Mouse (Mus musculus): ENCODE data around the gene Aldh1a2. TPM values are rescaled to one million over a fixed set of nuclear protein-coding genes. Genes with fewer than 3 reads are reported as not detected.

Gene Aldh1a2
- polyA plus RNA-seq, 1 experiment from 2014 or later = 33.3 TPM

DNA sequence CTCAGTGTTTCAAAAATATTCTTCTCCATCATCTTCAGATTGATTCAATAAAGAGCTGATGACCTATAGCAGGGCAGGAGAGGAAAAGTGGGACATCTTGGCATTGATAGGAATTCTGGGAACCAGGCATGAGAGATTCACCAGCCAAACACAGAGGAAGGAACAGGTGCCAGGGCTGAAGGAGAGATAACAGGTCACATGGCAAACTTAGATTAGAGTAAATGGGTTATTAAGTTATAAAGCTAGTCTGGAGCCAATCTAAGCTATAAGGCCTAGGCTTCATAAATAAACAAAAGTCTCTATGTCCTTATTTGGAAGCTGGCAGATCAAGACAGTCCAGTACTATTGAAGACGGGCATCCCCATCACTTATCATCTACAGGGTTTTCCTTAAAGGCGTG is 29.8 kb upstream of the Aldh1a2 start:
- Histone ChIP-seq H3K36me3 (no peaks in the 10 kb centered on the region), H3K27me3 (ENCODE audit: insufficient read depth, poor library complexity, severe bottlenecking) (no peaks in the 10 kb centered on the region), H3K9me3 (no peaks in the 10 kb centered on the region), H3K4me3 (no peak overlapping the region), H3K4me1 (peaks cover 7% of the 10 kb centered on the region; the same call in 1 of the 2 replicates), H3K27ac (no peak overlapping the region)
- WGBS = 77% methylated on average over 2 of the region's 2 CpGs
- no peak for DNase-seq (ENCODE audit: low spot score)

DNA sequence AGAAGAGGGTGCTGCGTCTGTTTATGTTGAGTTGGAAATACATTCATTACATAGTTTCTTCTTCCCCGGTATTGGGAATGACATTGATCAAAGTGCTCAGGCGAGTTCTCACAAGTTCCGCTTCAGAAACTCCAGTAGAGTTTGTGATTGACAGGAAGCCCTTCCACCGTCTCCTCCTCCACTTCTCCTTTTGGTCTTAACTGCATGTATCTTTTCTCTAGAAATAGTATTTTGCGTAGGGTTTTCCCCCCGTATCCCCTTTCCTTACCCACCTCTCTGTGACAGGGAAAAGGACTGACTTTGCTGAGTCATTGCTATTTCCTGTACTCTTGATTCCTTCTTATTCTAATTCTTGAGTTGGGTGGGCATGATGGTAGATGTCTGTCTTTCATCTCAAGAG is 28.2 kb upstream of the Aldh1a2 start:
- Histone ChIP-seq H3K27ac (no peak overlapping the region), H3K9me3 (no peaks in the 10 kb centered on the region), H3K36me3 (no peaks in the 10 kb centered on the region), H3K4me3 (no peak overlapping the region), H3K27me3 (ENCODE audit: insufficient read depth, poor library complexity, severe bottlenecking) (no peaks in the 10 kb centered on the region), H3K4me1 (peaks cover 7% of the 10 kb centered on the region; the same call in 1 of the 2 replicates)
- DNase-seq (ENCODE audit: low spot score) = no peak
- 84% methylated on average over 7 of the region's 7 CpGs for WGBS

DNA sequence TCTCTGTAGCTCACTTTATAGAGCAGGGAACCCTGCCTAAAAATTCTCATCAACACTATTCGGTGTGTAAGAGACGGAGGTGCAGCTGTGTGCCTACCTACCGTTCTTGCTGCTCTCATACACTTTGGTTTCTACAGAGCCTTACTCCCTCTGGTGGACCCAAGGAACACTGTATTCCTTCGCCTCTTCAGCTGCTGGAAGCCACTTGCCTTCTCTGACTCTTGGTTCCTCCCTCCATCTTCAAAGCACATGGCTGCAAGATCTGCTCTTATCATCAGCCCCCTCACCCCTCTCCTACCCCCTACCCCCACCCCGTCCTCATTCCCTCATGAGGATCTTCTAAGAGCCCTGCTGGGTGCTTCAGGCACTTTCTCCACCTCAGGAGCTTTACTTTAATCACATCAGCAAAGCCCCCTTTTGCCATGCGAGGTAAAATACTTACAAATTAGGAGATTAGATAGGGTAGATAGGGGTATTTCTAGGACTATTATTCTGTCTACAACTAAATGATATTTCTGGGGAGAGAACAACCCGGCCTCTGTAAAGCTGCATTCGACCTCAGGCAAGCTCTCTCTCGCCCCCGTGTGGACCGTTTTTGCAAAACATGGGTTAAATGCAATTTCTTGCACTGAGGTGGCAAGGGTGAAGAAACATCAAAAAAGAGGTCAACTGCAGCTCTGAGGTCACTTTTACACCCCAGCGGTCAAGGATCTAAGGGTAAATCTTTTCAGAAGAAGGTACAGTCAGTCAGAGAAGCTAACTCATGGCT is 26.8 kb upstream of the Aldh1a2 start:
- no peak overlapping the region for H3K27ac ChIP-seq
- WGBS = 12% methylated on average over 12 of the region's 12 CpGs

DNA sequence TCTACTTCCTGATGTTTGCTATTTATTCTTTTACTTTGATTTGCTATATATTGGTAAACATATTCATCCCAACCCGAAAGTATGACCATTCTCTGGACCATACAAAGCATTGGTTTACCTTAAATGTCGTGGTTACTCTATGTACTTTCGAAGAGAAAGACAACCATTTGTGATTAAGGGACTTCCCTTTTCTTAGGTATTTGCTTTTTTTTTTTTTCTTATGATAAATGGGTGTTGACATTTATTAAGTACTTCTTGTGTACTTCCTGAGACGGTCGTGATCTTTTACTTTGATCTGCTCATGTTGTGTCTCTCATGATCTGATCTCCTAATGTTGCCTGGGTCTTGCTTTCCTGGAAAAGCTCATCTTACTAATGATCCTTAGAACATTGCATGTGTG is 16.8 kb upstream of the Aldh1a2 start:
- Histone ChIP-seq H3K9me3 (no peaks in the 10 kb centered on the region), H3K4me1 (no peaks in the 10 kb centered on the region), H3K27me3 (ENCODE audit: insufficient read depth, poor library complexity, severe bottlenecking) (no peaks in the 10 kb centered on the region), H3K27ac (no peak overlapping the region), H3K4me3 (no peak overlapping the region), H3K36me3 (no peaks in the 10 kb centered on the region)
- DNase-seq (ENCODE audit: low spot score) = no peak
- 82% methylated on average over 5 of the region's 5 CpGs for WGBS

More for the DNA sequence above, 26.8 kb upstream of the Aldh1a2 start:
- no peaks in the 10 kb centered on the region for H3K36me3 ChIP-seq
- DNase-seq (ENCODE audit: low spot score) = peak; percentile 79
- H3K4me1 ChIP-seq = peaks cover 7% of the 10 kb centered on the region; the same call in 1 of the 2 replicates
- H3K9me3 ChIP-seq = no peaks in the 10 kb centered on the region
- H3K4me3 ChIP-seq = peak overlapping the region; percentile 40
- H3K27me3 ChIP-seq (ENCODE audit: insufficient read depth, poor library complexity, severe bottlenecking) = no peaks in the 10 kb centered on the region

DNA sequence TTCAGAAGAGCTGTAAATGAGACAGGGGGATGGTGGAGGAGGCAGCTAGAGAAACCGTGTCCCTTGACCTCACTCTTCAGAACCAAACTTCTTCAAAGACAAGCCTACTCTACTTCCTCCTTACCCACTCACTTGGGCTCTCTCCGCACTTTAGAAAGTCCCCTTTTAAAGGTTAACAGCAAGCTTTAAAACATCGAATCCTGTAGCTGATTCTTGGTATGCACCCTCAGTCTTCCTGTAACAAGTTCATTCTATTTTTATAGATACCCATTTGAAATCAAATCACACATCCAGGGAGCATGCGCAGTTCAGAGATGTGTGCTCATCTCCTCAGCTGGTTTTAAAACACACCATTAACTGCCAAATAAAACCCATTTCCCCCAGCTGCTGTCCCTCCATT is 13.3 kb upstream of the Aldh1a2 start:
- H3K36me3 ChIP-seq = no peaks in the 10 kb centered on the region
- DNase-seq (ENCODE audit: low spot score) = no peak
- H3K4me1 ChIP-seq = no peaks in the 10 kb centered on the region
- H3K9me3 ChIP-seq = no peaks in the 10 kb centered on the region
- no peak overlapping the region for H3K4me3 ChIP-seq
- H3K27me3 ChIP-seq (ENCODE audit: insufficient read depth, poor library complexity, severe bottlenecking) = no peaks in the 10 kb centered on the region
- no peak overlapping the region for H3K27ac ChIP-seq
- 76% methylated on average over 4 of the region's 4 CpGs for WGBS

DNA sequence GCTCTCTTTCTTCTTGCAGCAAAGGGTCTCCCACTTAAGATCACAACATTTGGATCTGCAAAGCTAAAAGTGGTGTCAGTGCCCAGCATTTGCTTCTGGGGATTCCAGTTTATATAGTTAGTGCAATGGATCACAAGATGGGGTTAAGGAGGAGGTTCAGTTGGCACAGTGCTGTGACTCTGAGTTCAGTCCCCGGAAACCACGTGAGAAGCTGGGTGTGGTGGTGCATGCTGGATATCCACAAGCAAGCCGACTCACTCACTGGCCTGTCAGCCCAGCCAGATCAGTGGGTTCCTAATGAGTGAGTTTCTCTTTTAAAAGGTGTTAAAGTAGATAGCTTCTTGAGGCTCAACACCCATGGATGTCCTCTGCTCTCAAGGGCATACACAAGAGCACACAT is 6.3 kb upstream of the Aldh1a2 start:
- Histone ChIP-seq H3K36me3 (no peaks in the 10 kb centered on the region), H3K27me3 (ENCODE audit: insufficient read depth, poor library complexity, severe bottlenecking) (peaks cover 14% of the 10 kb centered on the region), H3K27ac (no peak overlapping the region), H3K4me1 (no peaks in the 10 kb centered on the region), H3K9me3 (no peaks in the 10 kb centered on the region), H3K4me3 (no peak overlapping the region)
- 55% methylated on average over 3 of the region's 3 CpGs for WGBS
- DNase-seq (ENCODE audit: low spot score) = no peak

DNA sequence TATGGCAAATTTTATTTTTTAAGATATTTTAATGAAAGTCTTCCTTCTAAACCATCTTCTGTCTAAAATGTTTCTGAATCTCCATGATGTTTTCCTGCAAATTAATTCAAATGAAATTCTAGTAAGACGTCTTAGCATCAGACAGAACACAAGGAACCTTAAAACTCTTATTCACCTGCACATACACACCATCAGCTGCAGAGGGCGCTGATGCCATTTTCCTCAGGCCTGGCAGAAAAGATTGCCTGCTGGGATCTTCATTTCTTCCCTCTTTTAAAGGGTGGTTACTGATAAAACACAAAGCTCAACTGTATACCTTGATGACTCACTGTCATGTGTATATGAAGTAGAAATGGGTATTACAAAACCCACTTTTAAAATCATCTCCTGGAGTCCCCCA is 4.7 kb upstream of the Aldh1a2 start:
- no peaks in the 10 kb centered on the region for H3K36me3 ChIP-seq
- peaks cover 8% of the 10 kb centered on the region for H3K4me1 ChIP-seq
- WGBS = 11% methylated on average over 2 of the region's 2 CpGs
- H3K4me3 ChIP-seq = no peak overlapping the region
- H3K27me3 ChIP-seq (ENCODE audit: insufficient read depth, poor library complexity, severe bottlenecking) = peaks cover 30% of the 10 kb centered on the region
- DNase-seq (ENCODE audit: low spot score) = no peak
- no peak overlapping the region for H3K27ac ChIP-seq
- no peaks in the 10 kb centered on the region for H3K9me3 ChIP-seq

DNA sequence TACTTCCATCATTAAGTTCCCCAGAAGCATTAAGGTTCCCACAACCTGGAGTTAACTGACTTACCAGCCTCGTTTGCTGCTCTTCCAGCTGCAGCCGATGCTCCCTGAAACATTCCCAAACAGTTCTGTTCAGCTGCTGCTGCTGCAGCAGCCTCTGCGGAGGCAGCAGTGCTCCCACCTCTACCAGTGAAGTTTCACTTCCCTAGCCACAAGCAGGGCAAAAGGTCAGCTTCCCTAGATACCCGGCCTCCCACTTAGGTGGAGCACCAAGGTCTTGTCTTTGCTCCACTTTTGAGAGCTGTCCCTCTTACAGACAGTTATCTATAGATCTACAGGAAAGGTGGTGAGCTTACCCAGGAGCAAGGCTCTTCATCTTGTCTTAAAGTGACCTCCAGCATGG is 2.0 kb upstream of the Aldh1a2 start:
- H3K27ac ChIP-seq = no peak overlapping the region
- 26% methylated on average over 4 of the region's 4 CpGs for WGBS
- H3K9me3 ChIP-seq = no peaks in the 10 kb centered on the region
- no peak for DNase-seq (ENCODE audit: low spot score)
- H3K36me3 ChIP-seq = no peaks in the 10 kb centered on the region
- peaks cover 15% of the 10 kb centered on the region for H3K4me1 ChIP-seq
- peaks cover 52% of the 10 kb centered on the region for H3K27me3 ChIP-seq (ENCODE audit: insufficient read depth, poor library complexity, severe bottlenecking)
- H3K4me3 ChIP-seq = no peak overlapping the region

DNA sequence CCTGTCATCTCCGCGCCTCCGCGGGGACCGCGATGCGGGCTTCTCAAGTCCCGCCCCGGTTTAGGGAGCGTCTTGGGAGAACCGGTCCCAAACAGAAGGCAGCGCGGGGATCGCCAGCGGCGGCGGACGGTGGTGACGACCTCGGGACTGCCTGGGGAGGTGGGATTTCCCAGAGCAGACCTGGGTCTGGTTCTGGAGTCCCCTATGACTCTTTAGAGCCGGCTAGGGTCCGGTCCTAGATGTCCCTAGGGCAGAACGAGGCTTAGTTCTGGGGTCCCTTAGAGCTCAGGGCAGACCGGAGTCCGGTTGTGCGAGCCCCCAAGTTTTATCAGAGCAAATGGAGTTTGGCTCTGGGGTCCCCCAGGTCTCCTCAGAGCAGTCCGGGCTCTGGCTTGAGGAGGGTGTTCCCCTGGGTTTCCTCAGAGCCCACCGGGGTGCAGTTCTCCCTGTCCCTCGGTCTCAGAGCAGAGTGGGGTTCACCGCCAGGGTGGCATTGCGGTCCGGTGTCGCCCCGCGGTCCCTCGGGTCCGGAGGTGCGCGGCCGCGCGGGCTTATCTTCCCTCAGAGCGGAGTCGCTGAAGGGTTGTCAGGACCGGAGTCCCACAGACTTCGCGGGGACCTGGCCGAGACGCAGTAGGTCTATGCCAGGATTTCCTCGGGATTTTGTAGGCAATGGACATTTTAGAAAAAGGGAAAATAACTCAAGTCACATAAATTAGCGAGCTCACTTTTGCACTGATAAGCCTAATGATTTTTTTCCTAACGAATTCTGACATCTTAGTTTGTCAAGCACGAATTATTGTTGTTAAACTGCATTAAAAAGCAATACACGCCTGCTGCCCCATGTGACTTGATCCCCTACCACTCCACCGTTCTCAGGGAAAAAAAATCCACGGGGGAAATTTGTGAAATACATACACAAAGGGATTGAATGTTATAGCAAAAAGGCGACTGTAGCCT is 727 bp downstream of the Aldh1a2 start:
- DNase-seq (ENCODE audit: low spot score) = peak; percentile 77
- under 1% methylated on average over 57 of the region's 57 CpGs for WGBS
- Histone ChIP-seq H3K4me3 (peak overlapping the region; percentile 64), H3K27ac (peak overlapping the region; percentile 67; the same call in 1 of the 2 replicates), H3K36me3 (no peaks in the 10 kb centered on the region), H3K27me3 (ENCODE audit: insufficient read depth, poor library complexity, severe bottlenecking) (peaks cover 71% of the 10 kb centered on the region), H3K9me3 (no peaks in the 10 kb centered on the region), H3K4me1 (peaks cover 15% of the 10 kb centered on the region)

DNA sequence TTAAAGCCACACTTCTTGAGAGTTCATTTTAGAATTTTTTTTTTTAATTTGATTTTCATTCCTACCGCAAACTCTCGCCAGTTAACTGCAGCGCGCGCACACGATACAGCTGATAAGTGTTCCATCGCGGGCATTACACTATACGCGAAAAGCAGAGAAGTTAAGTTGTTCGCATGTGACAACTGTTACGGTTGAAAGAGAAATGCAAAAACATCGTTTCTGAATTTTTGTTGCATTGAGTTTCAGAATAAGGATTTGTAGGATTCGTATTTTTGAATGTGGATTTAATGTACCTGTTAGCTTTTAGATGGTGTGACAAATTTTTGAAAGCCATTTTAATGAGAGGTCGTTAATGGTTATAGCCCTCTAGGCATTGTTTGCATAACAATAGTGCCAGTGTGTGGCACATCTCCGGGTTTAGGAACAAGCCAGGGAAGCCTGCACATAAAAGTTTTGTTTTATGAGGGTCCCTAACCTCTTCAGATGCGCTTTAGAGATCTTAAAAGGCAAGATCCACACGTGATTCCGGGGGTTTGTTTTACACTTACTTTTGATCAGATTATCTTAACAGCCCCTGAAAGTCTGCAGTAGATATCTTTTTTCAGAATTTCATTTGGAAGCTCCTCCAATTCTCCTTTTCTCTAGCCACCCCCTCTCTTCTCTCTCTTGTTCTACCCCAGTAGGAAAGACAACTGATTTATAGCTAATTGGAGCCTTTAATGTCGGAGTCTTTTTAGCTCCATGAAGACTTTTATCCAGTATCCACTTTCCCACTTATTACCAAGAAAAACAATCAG is 1.6 kb downstream of the Aldh1a2 start:
- H3K4me1 ChIP-seq = peaks cover 15% of the 10 kb centered on the region

DNA sequence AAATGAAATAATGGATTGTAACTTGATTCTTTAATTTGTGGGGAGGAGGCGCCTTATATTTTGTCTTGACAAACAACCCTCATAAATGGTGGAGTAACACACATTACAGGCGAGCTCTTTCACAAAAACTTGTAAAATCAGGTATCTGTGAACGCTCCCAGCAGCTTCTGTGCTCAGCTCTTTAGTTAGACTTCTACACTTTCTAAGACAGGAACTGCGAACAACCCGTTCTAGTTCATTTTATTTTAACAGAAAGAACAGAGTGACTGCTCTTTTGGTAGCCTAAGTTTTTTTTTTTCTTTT is 2.2 kb downstream of the Aldh1a2 start:
- no peaks in the 10 kb centered on the region for H3K36me3 ChIP-seq
- H3K4me1 ChIP-seq = peaks cover 15% of the 10 kb centered on the region
- no peak for DNase-seq (ENCODE audit: low spot score)
- no peak overlapping the region for H3K27ac ChIP-seq
- no peak overlapping the region for H3K4me3 ChIP-seq
- H3K27me3 ChIP-seq (ENCODE audit: insufficient read depth, poor library complexity, severe bottlenecking) = peaks cover 71% of the 10 kb centered on the region
- H3K9me3 ChIP-seq = no peaks in the 10 kb centered on the region
- 31% methylated on average over 5 of the region's 5 CpGs for WGBS

More for the DNA sequence above, 1.6 kb downstream of the Aldh1a2 start:
- DNase-seq (ENCODE audit: low spot score) = no peak
- Histone ChIP-seq H3K9me3 (no peaks in the 10 kb centered on the region), H3K27me3 (ENCODE audit: insufficient read depth, poor library complexity, severe bottlenecking) (peaks cover 71% of the 10 kb centered on the region), H3K4me3 (peak overlapping the region; percentile 64), H3K27ac (no peak overlapping the region), H3K36me3 (no peaks in the 10 kb centered on the region)
- 5% methylated on average over 20 of the region's 20 CpGs for WGBS

DNA sequence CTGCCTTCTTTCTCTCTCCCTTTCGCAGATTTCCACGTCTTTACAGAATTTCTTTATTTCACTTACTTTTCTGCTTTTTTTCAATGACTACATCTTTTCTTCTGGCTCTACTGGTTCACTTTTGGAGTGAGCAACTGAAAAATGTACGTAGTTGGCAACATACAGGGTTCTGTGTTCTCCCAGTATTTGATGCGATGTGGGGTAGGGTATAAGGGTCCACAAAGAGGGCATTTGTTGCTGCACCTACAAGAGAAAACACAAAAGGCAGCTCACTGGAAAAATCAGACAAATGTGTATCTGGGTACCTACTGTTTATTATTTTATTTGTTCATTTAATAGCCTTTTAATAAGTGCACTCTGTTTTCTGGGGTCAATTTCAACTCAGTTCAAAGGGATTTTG is 3.6 kb downstream of the Aldh1a2 start:
- Histone ChIP-seq H3K27ac (no peak overlapping the region), H3K27me3 (ENCODE audit: insufficient read depth, poor library complexity, severe bottlenecking) (peaks cover 58% of the 10 kb centered on the region), H3K4me3 (no peak overlapping the region), H3K9me3 (no peaks in the 10 kb centered on the region), H3K4me1 (peaks cover 15% of the 10 kb centered on the region), H3K36me3 (no peaks in the 10 kb centered on the region)
- DNase-seq (ENCODE audit: low spot score) = no peak
- WGBS = 69% methylated on average over 4 of the region's 4 CpGs
